Mouse (Mus musculus): ENCODE data around the gene Rbks. TPM values are rescaled to one million over a fixed set of nuclear protein-coding genes. Genes with fewer than 3 reads are reported as not detected.

Rbks gene
- total and polyA plus RNA-seq, 2 experiments from 2014 or later = 2.2 to 2.9 TPM

DNA sequence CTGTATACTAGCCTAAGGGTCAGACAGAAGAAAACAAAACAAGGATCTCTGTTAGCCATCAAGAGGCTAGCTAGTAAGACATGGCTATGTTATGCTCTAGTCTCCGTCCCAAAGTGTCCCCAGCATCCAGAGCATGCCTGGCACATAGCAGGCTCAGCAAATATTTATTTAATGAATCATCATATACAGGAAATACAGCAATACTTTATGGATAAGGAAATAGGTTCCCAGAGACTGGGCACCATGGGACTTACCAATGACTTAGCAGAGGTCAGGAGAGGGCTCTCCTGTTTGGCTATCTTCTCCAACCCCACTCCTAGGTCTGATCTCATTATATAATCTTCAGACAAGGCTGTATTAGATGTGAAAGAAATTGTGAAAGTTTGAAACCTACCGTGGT is 50.1 kb downstream of the Rbks start:
- TF ChIP-seq CTCF (IDR thresholded peaks at IDR 0.05) = no peak

DNA sequence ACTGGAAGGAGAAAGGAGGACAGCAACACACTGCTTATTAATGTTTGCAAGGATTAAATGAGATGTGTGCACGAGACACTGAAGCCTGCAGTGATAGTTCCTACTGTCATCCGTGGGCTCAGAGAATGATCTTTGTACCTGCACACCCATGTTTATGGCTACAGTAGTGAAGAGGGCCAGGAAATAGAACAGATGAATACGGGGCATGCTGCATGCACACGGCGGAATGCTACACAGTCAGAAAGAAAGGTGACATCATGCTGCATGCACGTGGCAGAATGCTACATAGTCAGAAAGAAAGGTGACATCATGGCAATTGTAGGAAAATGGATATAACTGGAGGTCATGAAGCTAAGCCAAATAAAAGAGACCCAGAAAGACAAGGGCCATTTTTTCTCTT is 50.9 kb downstream of the Rbks start:
- no peak for TF ChIP-seq CTCF (IDR thresholded peaks at IDR 0.05)
- H3K9me3 ChIP-seq (ENCODE audit: low read length) = no peaks in the 10 kb centered on the region
- 0 out of 2 replicates have a peak, but pooled peaks cover 4% of the 10 kb centered on the region for H3K36me3 ChIP-seq (ENCODE audit: insufficient read depth, low read length)
- H3K27me3 ChIP-seq (ENCODE audit: insufficient read depth, low read length) = no peaks in the 10 kb centered on the region
- 91% methylated on average over 6 of the region's 6 CpGs for WGBS
- ATAC-seq (ENCODE audit: low FRiP score) (no peak), DNase-seq (ENCODE audit: low spot score) (no peak)
- no peak overlapping the region for H3K4me2 ChIP-seq (ENCODE audit: low read depth, low read length, poor library complexity, severe bottlenecking)
- H3K4me1 ChIP-seq (ENCODE audit: insufficient read depth, low read length) = no peaks in the 10 kb centered on the region
- no peak overlapping the region for H3K27ac ChIP-seq (ENCODE audit: low read depth, low read length)
- no peak overlapping the region for H3K9ac ChIP-seq (replicated peaks; ENCODE audit: low read length, poor library complexity, severe bottlenecking)
- no peak overlapping the region for H3K4me3 ChIP-seq (ENCODE audit: low read depth, low read length)

More for the DNA sequence above, 50.1 kb downstream of the Rbks start:
- Histone ChIP-seq H3K9ac (replicated peaks; ENCODE audit: low read length, poor library complexity, severe bottlenecking) (no peak overlapping the region), H3K27me3 (ENCODE audit: insufficient read depth, low read length) (no peaks in the 10 kb centered on the region), H3K9me3 (ENCODE audit: low read length) (no peaks in the 10 kb centered on the region), H3K4me3 (ENCODE audit: low read depth, low read length) (no peak overlapping the region), H3K36me3 (ENCODE audit: insufficient read depth, low read length) (0 out of 2 replicates have a peak, but pooled peaks cover 4% of the 10 kb centered on the region), H3K27ac (ENCODE audit: low read depth, low read length) (no peak overlapping the region), H3K4me1 (ENCODE audit: insufficient read depth, low read length) (no peaks in the 10 kb centered on the region), H3K4me2 (ENCODE audit: low read depth, low read length, poor library complexity, severe bottlenecking) (no peak overlapping the region)
- 91% methylated on average over 2 of the region's 2 CpGs for WGBS
- DNase-seq (ENCODE audit: low spot score) (no peak), ATAC-seq (ENCODE audit: low FRiP score) (no peak)

DNA sequence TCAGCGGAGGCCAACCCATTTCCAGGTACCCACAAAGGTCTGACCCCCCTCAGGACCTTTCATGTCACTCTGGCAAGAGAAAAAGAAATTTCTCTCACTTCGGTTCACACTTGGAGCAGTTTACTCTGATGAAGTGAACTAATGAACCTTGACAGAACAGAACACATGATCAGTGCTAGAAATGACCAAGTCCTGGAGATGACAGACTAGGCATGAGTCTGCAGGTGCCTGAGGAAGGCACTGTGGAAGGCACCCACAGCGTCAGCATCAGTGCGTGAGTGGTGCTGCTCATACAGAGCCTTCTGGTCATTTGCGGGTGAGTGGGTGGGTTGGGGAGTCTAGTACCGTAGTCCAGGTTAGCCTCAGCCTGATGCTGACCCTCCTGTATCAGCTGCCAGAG is 51.6 kb downstream of the Rbks start:
- no peak overlapping the region for H3K4me3 ChIP-seq (ENCODE audit: low read depth, low read length)
- 0 out of 2 replicates have a peak, but pooled peaks cover 6% of the 10 kb centered on the region for H3K36me3 ChIP-seq (ENCODE audit: insufficient read depth, low read length)
- no peak overlapping the region for H3K4me2 ChIP-seq (ENCODE audit: low read depth, low read length, poor library complexity, severe bottlenecking)
- no peak for DNase-seq (ENCODE audit: low spot score)
- H3K9ac ChIP-seq (replicated peaks; ENCODE audit: low read length, poor library complexity, severe bottlenecking) = no peak overlapping the region
- no peak overlapping the region for H3K27ac ChIP-seq (ENCODE audit: low read depth, low read length)
- H3K4me1 ChIP-seq (ENCODE audit: insufficient read depth, low read length) = no peaks in the 10 kb centered on the region
- H3K9me3 ChIP-seq (ENCODE audit: low read length) = no peaks in the 10 kb centered on the region
- WGBS = 87% methylated on average over 6 of the region's 6 CpGs
- no peaks in the 10 kb centered on the region for H3K27me3 ChIP-seq (ENCODE audit: insufficient read depth, low read length)
- ATAC-seq (ENCODE audit: low FRiP score) = no peak
- TF ChIP-seq CTCF (IDR thresholded peaks at IDR 0.05) = no peak

DNA sequence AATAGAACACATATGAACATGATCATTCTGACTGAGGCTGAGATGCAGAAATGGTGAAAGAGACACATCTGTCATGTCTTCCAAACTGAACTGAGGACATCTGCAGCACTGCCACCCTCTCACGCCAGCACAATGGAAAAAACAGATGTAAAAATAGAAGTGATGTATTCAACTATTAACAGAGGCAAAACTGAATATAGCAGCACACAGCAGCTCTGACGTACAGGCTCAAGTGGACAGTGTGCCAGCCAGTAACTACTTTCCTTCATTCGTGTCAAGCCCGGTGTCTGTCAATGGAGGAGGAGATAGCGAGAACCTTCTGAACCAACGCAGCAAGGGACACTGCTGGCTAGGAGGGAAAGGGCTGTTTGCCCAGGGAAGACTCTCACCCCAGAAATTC is 52.6 kb downstream of the Rbks start:
- TF ChIP-seq CTCF (IDR thresholded peaks at IDR 0.05) = no peak
- Histone ChIP-seq H3K9me3 (ENCODE audit: low read length) (no peaks in the 10 kb centered on the region), H3K4me1 (ENCODE audit: insufficient read depth, low read length) (no peaks in the 10 kb centered on the region), H3K27me3 (ENCODE audit: insufficient read depth, low read length) (no peaks in the 10 kb centered on the region), H3K4me2 (ENCODE audit: low read depth, low read length, poor library complexity, severe bottlenecking) (no peak overlapping the region), H3K9ac (replicated peaks; ENCODE audit: low read length, poor library complexity, severe bottlenecking) (no peak overlapping the region), H3K27ac (ENCODE audit: low read depth, low read length) (no peak overlapping the region), H3K36me3 (ENCODE audit: insufficient read depth, low read length) (0 out of 2 replicates have a peak, but pooled peaks cover 6% of the 10 kb centered on the region), H3K4me3 (ENCODE audit: low read depth, low read length) (no peak overlapping the region)
- no peak for DNase-seq (ENCODE audit: low spot score)
- 91% methylated on average over 6 of the region's 6 CpGs for WGBS
- no peak for ATAC-seq (ENCODE audit: low FRiP score)

DNA sequence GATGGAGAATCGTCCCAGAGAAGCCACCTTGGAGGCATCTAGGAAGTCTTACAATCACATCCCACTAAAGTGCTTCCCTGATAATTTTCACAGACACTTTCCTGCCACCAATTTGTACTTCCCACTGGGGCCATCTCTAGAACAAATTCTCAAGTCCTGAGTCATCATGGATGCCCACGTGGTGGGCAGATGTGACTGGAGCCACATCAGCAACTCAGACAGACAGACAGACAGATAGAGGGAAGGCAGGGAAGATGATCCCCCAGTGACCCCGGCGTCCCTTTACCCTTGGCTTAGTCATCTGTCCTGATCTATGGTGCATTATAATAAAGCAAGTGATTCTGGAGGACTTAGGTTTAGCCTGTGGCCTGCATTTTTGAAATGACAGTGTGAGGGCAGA is 53.2 kb downstream of the Rbks start:
- Histone ChIP-seq H3K4me2 (ENCODE audit: low read depth, low read length, poor library complexity, severe bottlenecking) (no peak overlapping the region), H3K9ac (replicated peaks; ENCODE audit: low read length, poor library complexity, severe bottlenecking) (no peak overlapping the region), H3K9me3 (ENCODE audit: low read length) (no peaks in the 10 kb centered on the region), H3K36me3 (ENCODE audit: insufficient read depth, low read length) (0 out of 2 replicates have a peak, but pooled peaks cover 6% of the 10 kb centered on the region), H3K27me3 (ENCODE audit: insufficient read depth, low read length) (no peaks in the 10 kb centered on the region), H3K4me3 (ENCODE audit: low read depth, low read length) (no peak overlapping the region), H3K27ac (ENCODE audit: low read depth, low read length) (no peak overlapping the region), H3K4me1 (ENCODE audit: insufficient read depth, low read length) (no peaks in the 10 kb centered on the region)
- DNase-seq (ENCODE audit: low spot score) (no peak), ATAC-seq (ENCODE audit: low FRiP score) (no peak)
- 84% methylated on average over 4 of the region's 4 CpGs for WGBS
- TF ChIP-seq CTCF (IDR thresholded peaks at IDR 0.05) = no peak

DNA sequence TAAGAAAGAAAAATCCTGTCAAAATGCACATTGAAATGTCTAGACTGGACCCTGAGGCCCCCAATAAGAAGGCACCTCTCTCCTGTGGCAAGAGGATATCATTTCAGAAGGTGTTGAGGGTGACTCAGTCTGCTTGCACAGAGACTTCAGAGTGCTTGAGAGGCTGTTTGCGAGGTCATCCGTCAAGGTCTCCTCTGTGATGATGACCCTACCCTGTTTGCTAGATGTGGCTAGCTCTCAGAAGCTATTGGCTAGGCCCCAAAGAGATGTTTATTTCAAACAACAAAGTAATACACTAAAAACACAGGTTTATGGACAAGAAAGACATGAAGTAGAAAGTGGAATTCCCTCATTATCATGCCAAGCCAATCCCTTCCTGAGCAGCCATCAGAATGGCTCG is 55.1 kb downstream of the Rbks start:
- Histone ChIP-seq H3K4me2 (ENCODE audit: low read depth, low read length, poor library complexity, severe bottlenecking) (no peak overlapping the region), H3K9me3 (ENCODE audit: low read length) (no peaks in the 10 kb centered on the region), H3K36me3 (ENCODE audit: insufficient read depth, low read length) (0 out of 2 replicates have a peak, but pooled peaks cover 8% of the 10 kb centered on the region), H3K4me1 (ENCODE audit: insufficient read depth, low read length) (no peaks in the 10 kb centered on the region), H3K27ac (ENCODE audit: low read depth, low read length) (no peak overlapping the region), H3K27me3 (ENCODE audit: insufficient read depth, low read length) (no peaks in the 10 kb centered on the region), H3K4me3 (ENCODE audit: low read depth, low read length) (no peak overlapping the region), H3K9ac (replicated peaks; ENCODE audit: low read length, poor library complexity, severe bottlenecking) (no peak overlapping the region)
- WGBS = 90% methylated on average over 3 of the region's 3 CpGs
- ATAC-seq (ENCODE audit: low FRiP score) (no peak), DNase-seq (ENCODE audit: low spot score) (no peak)
- no peak for TF ChIP-seq CTCF (IDR thresholded peaks at IDR 0.05)
